Mouse (Mus musculus) right cerebral cortex, postnatal 4 days (tissue): Measurements from ENCODE around the gene Foxd3.
"Not testable (repeated sequence)": the region's sequence is repeated elsewhere in the genome, so short reads cannot be mapped to it uniquely, and the experiment has no call there.

Experiments
- DNase-seq: peaks from one replicate; pipeline ENCODE4 v3.0.0-alpha.2; 2022

The Foxd3 gene

DNA sequence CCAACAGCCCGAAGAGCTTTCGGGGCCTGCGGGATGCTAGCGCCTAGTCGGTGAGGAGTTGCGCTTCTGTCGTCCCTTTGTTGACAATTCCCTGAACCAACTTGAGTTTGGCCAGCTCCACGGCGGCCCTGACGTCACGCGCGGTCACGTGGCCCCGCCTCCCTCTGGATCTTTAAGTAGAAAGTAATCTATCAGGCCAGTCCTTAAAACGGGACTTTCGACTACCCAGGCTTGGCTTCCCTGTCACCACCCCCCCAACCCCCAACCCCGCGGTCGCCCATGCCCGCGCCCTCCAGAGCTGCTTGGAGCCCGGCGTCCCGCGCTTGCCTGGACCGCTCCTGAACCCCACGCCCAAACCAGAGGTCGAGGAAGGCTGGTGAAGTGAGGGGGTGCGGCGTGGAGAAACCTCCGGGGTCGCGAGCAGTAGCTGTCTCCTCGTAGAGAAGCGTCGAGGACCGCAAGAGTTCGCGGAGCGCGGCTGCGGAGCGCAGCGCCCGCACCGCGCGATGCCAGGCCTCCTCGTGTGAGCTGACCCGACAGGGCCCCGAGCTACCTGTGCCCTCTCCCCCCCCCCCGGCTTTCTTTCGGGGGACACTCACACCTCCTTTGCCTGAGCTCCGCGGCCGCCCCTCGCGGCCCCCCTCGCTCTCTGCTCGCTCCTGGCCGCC, at the start of gene Foxd3:
Gene Foxd3 (plus strand): TSS at position 363 of the 668 bp plus-strand sequence.
- no peak for DNase-seq

GRCm38 (mm10) chr4:99612156-99612555, 43.9 kb upstream of the Foxd3 start:
- DNase-seq: no peak

GRCm38 (mm10) chr4:99612609-99613350, 43.3 kb upstream of the Foxd3 start:
- no peak for DNase-seq

- DNase-seq: peak; percentile 6
Measured at GRCm38 (mm10) chr4:99626047-99626844, 29.9 kb upstream of the Foxd3 start.

DNA sequence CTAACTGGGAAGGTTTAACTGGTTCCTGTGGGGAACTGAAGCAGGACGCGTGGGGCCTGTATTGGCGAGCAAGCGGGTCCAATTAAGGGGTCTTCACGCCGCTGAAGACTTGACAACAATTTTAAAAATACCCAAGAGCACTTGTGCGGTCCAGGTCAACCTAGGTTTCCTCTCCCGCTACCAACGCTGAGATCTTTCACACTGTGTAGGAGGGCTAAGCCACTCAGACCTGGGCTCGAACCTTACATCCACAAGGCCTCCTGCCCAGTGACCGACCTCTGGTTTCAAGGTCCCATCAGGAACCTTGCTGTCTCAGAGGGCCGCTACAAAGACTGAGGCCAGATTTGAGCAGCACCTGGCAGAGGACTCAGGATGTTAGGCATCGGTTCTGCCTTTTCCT, 29.0 kb upstream of the Foxd3 start:
- DNase-seq: no peak

DNA sequence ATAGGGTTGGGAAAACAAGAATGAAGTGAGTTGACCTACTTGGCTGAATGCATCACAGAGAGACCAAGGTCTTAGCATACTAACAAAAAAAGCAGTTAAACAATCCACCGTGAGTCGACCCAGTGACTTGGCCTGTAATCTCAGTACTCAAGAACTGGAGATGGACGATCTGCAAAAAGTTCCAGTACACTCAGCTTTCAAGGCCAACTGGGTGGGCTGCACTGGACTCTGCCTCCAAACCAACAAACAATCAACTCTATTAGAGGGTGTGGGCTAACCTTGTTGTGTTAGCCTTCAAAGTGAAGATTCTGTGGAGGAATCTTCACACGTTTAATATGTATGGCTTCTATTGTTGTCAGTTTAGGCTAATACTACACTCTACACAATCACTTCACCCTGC, 20.1 kb upstream of the Foxd3 start:
- no peak for DNase-seq

- DNase-seq: no peak
Measured at GRCm38 (mm10) chr4:99636711-99637110, 19.4 kb upstream of the Foxd3 start.

- DNase-seq: not testable (repeated sequence)
Measured at GRCm38 (mm10) chr4:99640619-99641018, 15.5 kb upstream of the Foxd3 start.

- DNase-seq: no peak
Measured at GRCm38 (mm10) chr4:99641920-99642319, 14.2 kb upstream of the Foxd3 start.

DNA sequence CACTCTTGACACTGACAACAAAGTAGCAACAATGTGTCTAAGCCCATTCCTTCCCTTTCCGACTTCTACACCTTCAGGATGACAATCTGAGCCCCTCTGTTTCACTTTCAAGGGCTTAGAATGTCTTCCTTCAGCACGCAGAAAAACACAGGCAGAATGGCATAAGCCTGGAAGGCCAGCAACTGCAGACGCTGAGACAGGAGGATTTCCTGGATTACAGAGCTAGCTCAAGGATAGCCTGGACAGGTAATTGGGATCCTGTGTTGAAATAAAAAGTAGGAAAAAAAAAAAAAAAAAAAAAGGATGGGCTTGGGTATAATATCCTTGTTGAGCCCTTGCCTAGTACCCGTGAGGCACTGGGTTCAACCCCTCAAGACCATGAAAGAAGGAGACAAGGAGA, 10.5 kb upstream of the Foxd3 start:
- DNase-seq: no peak

- no peak for DNase-seq
Measured at GRCm38 (mm10) chr4:99650088-99650944, 5.8 kb upstream of the Foxd3 start.

- peak; percentile 38 for DNase-seq
Measured at GRCm38 (mm10) chr4:99650945-99651690, 5.0 kb upstream of the Foxd3 start.

GRCm38 (mm10) chr4:99651823-99652450, 4.2 kb upstream of the Foxd3 start:
- no peak for DNase-seq

DNA sequence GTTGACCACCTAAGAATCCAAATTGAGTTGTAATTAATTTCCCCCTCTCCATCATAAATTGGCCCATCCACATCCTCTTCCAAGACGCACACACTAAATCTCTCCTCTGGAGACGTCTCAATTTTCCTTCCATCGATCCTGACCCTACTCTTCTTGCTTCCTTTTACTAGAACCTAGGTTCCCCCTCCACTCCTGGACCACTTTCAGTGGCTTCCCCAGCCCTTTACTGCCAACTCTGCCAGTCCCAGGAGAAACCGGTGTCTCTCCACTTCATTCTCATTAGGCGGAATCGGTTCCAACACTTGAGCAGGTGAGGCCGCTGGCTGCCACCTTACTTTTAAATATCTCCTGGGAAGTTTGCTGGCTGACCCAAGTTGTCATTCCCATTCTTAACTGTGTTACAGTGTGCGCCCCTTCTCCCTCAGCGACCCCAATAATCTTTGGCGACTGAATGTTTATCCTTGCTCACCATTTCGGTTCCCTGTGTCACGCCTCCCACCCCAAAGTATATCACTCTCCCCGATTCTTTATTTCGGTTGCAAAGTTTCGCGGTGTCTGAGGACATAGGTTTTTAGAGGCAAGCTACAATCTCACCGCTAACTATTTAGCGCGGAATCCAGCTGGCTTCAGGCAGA, 3.4 kb upstream of the Foxd3 start:
- DNase-seq: no peak

DNA sequence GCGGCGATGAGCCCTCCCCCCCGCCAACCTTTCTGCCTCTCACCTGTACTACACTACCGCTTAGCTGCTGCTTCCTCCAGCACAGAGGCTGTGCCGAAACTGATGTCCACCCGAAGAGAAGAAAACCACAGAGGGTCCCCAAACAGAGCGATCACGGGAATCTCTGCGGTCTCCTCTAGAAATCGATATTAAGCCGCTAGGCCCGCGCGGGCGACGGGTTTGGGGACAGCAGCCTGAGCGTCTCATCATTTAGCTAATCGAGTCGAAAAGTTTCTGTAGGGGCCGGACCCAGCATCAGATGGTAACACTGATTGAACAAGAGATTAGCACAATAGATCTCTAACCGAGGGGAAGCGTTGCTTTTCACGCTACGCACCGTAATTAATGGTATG, 2.9 kb upstream of the Foxd3 start:
- DNase-seq: peak; percentile 25

- DNase-seq: peak; percentile 17
Measured at GRCm38 (mm10) chr4:99653608-99654221, 2.4 kb upstream of the Foxd3 start.

DNA sequence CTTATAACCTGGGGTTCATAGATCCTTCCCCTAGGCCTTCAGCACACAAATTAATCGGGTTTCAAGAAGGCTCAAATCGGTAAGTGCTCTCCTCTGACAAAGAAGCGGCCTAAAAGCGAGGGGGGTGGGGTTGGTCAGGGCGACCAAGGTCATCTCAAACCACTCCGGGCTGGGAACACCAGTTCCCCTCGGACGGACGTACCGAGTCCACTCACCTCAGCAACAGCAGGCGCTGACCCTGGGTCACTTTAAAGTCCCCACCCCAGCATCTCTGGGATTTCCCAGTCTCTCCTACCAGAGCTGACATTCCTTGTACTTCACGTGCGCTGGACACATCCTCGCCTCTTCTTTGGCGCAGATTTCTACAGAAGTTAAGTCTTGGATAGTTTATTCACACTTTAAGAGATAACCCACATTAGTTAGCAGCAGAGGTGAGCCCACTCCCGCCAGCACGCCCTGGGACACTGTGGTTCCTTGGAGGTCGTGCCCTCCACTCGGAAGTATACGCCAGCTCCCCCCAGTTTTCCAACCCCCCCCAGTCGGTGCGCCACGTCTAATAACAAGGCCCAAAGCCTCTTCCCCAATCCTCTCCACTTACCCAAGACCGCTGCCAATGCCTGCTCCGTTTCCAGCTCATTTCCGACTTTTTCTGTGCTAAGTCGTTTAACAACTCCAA, 1.3 kb upstream of the Foxd3 start:
- DNase-seq: no peak

DNA sequence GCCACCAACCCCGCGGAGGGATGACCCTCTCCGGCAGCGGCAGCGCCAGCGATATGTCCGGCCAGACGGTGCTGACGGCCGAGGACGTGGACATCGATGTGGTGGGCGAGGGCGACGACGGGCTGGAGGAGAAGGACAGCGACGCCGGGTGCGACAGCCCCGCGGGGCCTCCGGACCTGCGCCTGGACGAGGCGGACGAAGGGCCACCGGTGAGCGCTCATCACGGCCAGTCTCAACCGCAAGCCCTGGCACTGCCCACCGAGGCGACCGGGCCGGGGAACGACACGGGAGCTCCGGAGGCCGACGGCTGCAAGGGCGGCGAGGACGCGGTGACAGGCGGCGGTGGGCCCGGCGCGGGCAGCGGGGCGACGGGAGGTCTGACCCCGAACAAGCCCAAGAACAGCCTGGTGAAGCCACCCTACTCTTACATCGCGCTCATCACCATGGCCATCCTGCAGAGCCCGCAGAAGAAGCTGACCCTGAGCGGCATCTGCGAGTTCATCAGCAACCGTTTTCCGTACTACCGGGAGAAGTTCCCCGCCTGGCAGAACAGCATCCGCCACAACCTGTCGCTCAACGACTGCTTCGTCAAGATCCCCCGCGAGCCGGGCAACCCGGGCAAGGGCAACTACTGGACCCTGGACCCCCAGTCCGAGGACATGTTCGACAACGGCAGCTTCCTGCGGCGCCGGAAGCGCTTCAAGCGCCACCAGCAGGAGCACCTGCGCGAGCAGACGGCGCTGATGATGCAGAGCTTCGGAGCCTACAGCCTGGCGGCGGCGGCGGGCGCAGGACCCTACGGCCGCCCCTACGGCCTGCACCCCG, 718 bp downstream of the Foxd3 start:
- peak; percentile 34 for DNase-seq

DNA sequence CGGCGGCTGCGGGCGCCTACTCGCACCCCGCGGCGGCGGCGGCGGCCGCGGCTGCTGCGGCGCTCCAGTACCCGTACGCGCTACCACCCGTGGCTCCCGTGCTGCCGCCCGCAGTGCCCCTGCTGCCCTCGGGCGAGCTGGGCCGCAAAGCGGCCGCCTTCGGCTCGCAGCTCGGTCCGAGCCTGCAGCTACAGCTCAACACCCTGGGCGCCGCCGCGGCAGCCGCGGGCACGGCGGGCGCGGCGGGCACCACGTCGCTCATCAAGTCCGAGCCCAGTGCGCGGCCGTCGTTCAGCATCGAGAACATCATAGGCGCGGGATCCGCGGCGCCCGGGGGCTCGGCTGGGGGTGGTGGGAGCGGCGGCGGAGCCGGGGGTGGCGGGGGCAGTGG, 1.3 kb downstream of the Foxd3 start:
- no peak for DNase-seq
